Mouse (Mus musculus) hindbrain, embryonic 13.5 days (tissue): ENCODE measurements at regions not wholly inside any gene's neighbourhood (a gene's known extent, or its start where the extent isn't known, plus 50 kb on each side); places are given as distances from the start of the nearest gene placed in this dataset.

Experiments used
- ATAC-seq: fragments of 200-750 bp; cut with Nextera tagmentation; 2 replicates; pipeline ENCODE4 v1.8.0; 2017; ENCODE audit warnings: moderate TSS enrichment; ENCODE audit not compliant: low FRiP score
- H3K27ac ChIP-seq: fragments of 300-500 bp; sonication (generic); 2 replicates; pipeline ENCODE4 v1.5.1; 2015; ENCODE audit warnings: inconsistent platforms, mild to moderate bottlenecking, moderate library complexity
- H3K27me3 ChIP-seq: fragments of 300-500 bp; sonication (generic); 2 replicates; pipeline ENCODE4 v1.6.1; 2015; ENCODE audit warnings: mild to moderate bottlenecking, inconsistent platforms
- H3K36me3 ChIP-seq: fragments of 300-500 bp; sonication (generic); 2 replicates; pipeline ENCODE4 v1.6.1; 2015; ENCODE audit warnings: mild to moderate bottlenecking, inconsistent platforms
- H3K4me1 ChIP-seq: fragments of 300-500 bp; sonication (generic); replicated peaks from 2 replicates; pipeline ENCODE4 v1.6.1; 2015; ENCODE audit warnings: inconsistent platforms
- H3K4me2 ChIP-seq: fragments of 300-500 bp; sonication (generic); 2 replicates; pipeline ENCODE4 v1.6.1; 2015; ENCODE audit warnings: inconsistent platforms, mild to moderate bottlenecking, moderate library complexity
- H3K4me3 ChIP-seq: fragments of 300-500 bp; sonication (generic); 2 replicates; pipeline ENCODE4 v1.5.1; 2015; ENCODE audit warnings: mild to moderate bottlenecking, inconsistent platforms
- H3K9ac ChIP-seq: fragments of 300-500 bp; sonication (generic); 2 replicates; pipeline ENCODE4 v1.6.1; 2015; ENCODE audit warnings: mild to moderate bottlenecking, inconsistent platforms
- H3K9me3 ChIP-seq: fragments of 300-500 bp; sonication (generic); 2 replicates; pipeline ENCODE4 v1.6.1; 2016; ENCODE audit warnings: inconsistent platforms
- WGBS: fragments of 180-500 bp; shearing (Covaris S2); methylation state at CpG from one replicate; pipeline ENCODE4 v1.1.7; 2015; 5-methylcytosine and 5-hydroxymethylcytosine counted together

GRCm38 (mm10) chr15:87200282-87201048 is 343.6 kb upstream of the Fam19a5 start:
- Histone ChIP-seq H3K27ac (peak overlapping the region; percentile 48; the same call in 1 of the 2 replicates), H3K4me2 (no peak overlapping the region), H3K36me3 (no peaks in the 10 kb centered on the region), H3K4me3 (no peak overlapping the region), H3K4me1 (peaks cover 39% of the 10 kb centered on the region), H3K9ac (no peak overlapping the region), H3K27me3 (peaks cover 4% of the 10 kb centered on the region; the same call in 1 of the 2 replicates), H3K9me3 (no peaks in the 10 kb centered on the region)
- 39% methylated on average over 19 of the region's 19 CpGs for WGBS
- peak; percentile 76 for ATAC-seq

DNA sequence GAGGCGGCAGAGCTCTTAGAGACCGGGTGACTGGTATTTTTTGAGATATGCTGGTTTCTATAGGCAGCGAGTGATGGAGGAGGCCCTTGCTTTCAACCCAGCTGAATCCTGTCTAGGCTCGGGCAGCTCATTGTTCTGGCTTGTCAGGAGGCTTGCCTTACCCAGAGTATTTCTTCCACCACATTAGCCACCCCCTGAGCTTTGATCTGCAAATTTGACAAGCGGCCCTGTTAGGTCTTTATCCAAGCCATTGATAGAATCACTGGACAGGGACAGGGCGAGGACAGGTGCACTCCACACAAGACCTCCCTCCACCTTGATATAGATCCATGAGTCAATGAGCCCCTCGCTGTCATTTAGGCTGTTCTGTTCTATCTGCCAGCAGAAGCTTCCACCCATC is 343.0 kb upstream of the Fam19a5 start:
- ATAC-seq = no peak
- peak overlapping the region; percentile 48; the same call in 1 of the 2 replicates for H3K27ac ChIP-seq
- WGBS = 26% methylated on average over 7 of the region's 7 CpGs

DNA sequence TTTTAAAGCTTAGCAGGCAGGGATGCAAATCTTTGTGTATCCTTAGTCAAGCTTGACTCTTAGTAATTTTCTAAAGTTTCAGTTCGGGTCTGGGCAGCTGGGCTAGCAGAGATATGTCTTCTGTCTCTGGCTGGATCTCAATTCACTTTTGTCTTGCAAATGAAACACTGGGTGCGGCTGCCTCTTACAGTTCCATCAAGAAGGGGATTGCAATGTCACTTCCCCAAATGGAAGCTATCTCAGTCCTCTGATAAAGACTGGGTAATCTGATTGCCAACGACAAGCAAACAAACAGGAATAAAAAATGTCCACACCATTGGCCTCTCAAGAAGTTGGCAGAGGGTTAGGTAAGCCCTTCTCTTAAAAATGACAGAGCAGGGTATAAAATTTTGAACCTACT is 314.1 kb upstream of the Fam19a5 start:
- Histone ChIP-seq H3K4me2 (no peak overlapping the region), H3K4me1 (no peaks in the 10 kb centered on the region), H3K9ac (no peak overlapping the region), H3K27ac (no peak overlapping the region), H3K4me3 (no peak overlapping the region), H3K36me3 (no peaks in the 10 kb centered on the region), H3K9me3 (no peaks in the 10 kb centered on the region), H3K27me3 (no peaks in the 10 kb centered on the region)
- WGBS = 51% methylated on average over 3 of the region's 3 CpGs
- ATAC-seq = no peak

More for the DNA sequence above, 343.0 kb upstream of the Fam19a5 start:
- no peaks in the 10 kb centered on the region for H3K9me3 ChIP-seq
- H3K9ac ChIP-seq = no peak overlapping the region
- no peaks in the 10 kb centered on the region for H3K36me3 ChIP-seq
- peaks cover 4% of the 10 kb centered on the region; the same call in 1 of the 2 replicates for H3K27me3 ChIP-seq
- no peak overlapping the region for H3K4me3 ChIP-seq
- peaks cover 33% of the 10 kb centered on the region for H3K4me1 ChIP-seq
- no peak overlapping the region for H3K4me2 ChIP-seq

DNA sequence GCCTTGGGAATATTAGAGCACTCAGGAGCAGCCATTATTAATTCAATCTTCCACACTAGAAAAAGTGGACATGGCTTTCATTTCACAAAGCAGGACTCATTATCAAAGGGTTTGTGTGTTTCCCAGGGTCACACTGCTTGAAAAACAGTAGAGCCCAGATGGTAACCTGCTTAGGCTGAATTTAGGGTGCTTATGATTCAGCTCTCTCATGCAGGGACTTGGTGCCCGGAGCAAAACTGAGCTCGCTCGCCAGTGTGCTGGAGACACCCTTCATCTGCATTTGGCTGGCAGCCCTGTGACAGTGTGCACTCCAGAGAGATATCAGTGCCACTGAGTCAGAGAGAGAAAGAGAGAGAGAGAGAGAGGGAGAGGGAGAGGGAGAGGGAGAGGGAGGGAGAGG is 308.0 kb upstream of the Fam19a5 start:
- no peak overlapping the region for H3K4me2 ChIP-seq
- H3K27me3 ChIP-seq = no peaks in the 10 kb centered on the region
- no peak overlapping the region for H3K9ac ChIP-seq
- no peak for ATAC-seq
- no peak overlapping the region for H3K27ac ChIP-seq
- no peaks in the 10 kb centered on the region for H3K4me1 ChIP-seq
- no peak overlapping the region for H3K4me3 ChIP-seq
- H3K9me3 ChIP-seq = no peaks in the 10 kb centered on the region
- WGBS = 54% methylated on average over 3 of the region's 3 CpGs
- H3K36me3 ChIP-seq = no peaks in the 10 kb centered on the region

GRCm38 (mm10) chr15:87239057-87239456 is 305.0 kb upstream of the Fam19a5 start:
- WGBS = 96% methylated on average over 11 of the region's 11 CpGs
- ATAC-seq = no peak
- Histone ChIP-seq H3K27ac (no peak overlapping the region), H3K4me2 (no peak overlapping the region), H3K4me3 (no peak overlapping the region), H3K4me1 (no peaks in the 10 kb centered on the region), H3K9me3 (no peaks in the 10 kb centered on the region), H3K9ac (no peak overlapping the region), H3K27me3 (no peaks in the 10 kb centered on the region), H3K36me3 (no peaks in the 10 kb centered on the region)

DNA sequence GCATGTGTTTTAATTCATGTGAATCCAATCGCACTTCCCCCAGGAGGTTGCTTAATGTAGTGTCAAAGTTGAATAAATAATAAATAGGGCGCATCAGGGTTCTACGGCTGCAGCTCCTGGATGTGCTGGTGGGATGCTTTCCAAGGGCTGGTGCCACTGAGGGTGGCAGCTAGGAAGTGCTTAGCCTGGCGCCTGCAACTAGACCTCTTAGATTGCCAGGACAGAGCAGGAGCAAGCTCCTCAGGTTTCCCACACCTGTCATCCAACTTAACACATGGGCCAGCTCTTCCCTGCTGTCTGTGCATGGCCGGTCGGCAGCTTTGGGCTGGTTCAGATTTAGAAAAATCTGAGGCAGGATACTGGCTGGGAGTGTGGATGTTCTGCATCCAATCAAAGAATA is 282.6 kb upstream of the Fam19a5 start:
- Histone ChIP-seq H3K27ac (no peak overlapping the region), H3K4me1 (peaks cover 3% of the 10 kb centered on the region; the same call in 1 of the 2 replicates), H3K27me3 (no peaks in the 10 kb centered on the region), H3K9me3 (no peaks in the 10 kb centered on the region), H3K4me3 (no peak overlapping the region), H3K9ac (no peak overlapping the region), H3K4me2 (no peak overlapping the region), H3K36me3 (no peaks in the 10 kb centered on the region)
- no peak for ATAC-seq
- 78% methylated on average over 6 of the region's 6 CpGs for WGBS

DNA sequence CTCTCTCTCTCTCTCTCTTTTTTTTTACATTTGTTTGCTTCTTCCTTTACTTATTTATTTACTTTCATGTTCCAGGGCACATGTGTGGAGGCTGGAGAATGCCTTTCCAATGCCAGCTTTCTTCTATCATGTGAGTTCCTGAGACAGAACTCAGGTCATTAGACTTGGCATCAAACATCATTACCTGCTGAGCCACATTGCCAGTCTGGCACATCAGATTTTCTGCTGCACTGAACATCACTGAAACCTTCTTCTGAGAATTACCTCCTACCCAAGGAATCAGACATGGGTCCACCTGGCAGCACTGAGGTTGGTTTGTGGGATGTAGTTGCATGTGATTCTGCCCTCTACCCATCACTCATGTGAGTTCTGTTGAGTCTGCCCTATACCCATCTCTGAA is 279.2 kb upstream of the Fam19a5 start:
- no peaks in the 10 kb centered on the region for H3K4me1 ChIP-seq
- no peak overlapping the region for H3K27ac ChIP-seq
- no peaks in the 10 kb centered on the region for H3K9me3 ChIP-seq
- no peaks in the 10 kb centered on the region for H3K36me3 ChIP-seq
- H3K4me3 ChIP-seq = no peak overlapping the region
- no peaks in the 10 kb centered on the region for H3K27me3 ChIP-seq
- ATAC-seq = no peak
- H3K9ac ChIP-seq = no peak overlapping the region
- H3K4me2 ChIP-seq = no peak overlapping the region

- Histone ChIP-seq H3K4me2 (no peak overlapping the region), H3K9me3 (no peaks in the 10 kb centered on the region), H3K4me1 (no peaks in the 10 kb centered on the region), H3K36me3 (no peaks in the 10 kb centered on the region), H3K27ac (no peak overlapping the region), H3K4me3 (no peak overlapping the region), H3K27me3 (no peaks in the 10 kb centered on the region), H3K9ac (no peak overlapping the region)
- no peak for ATAC-seq
- 85% methylated on average over 7 of the region's 7 CpGs for WGBS
Measured at GRCm38 (mm10) chr15:87290987-87291529, 253.0 kb upstream of the Fam19a5 start.

- Histone ChIP-seq H3K4me3 (no peak overlapping the region), H3K36me3 (no peaks in the 10 kb centered on the region), H3K9me3 (peaks cover 6% of the 10 kb centered on the region; the same call in 1 of the 2 replicates), H3K4me1 (no peaks in the 10 kb centered on the region), H3K27me3 (no peaks in the 10 kb centered on the region), H3K9ac (no peak overlapping the region), H3K4me2 (no peak overlapping the region), H3K27ac (no peak overlapping the region)
- no peak for ATAC-seq
Measured at GRCm38 (mm10) chr15:87319896-87320295, 224.2 kb upstream of the Fam19a5 start.

- no peak for ATAC-seq
- H3K4me2 ChIP-seq = no peak overlapping the region
- H3K9ac ChIP-seq = no peak overlapping the region
- 80% methylated on average over 12 of the region's 12 CpGs for WGBS
- H3K9me3 ChIP-seq = peaks cover 6% of the 10 kb centered on the region; the same call in 1 of the 2 replicates
- no peak overlapping the region for H3K27ac ChIP-seq
- H3K4me1 ChIP-seq = no peaks in the 10 kb centered on the region
- no peaks in the 10 kb centered on the region for H3K27me3 ChIP-seq
- no peak overlapping the region for H3K4me3 ChIP-seq
- no peaks in the 10 kb centered on the region for H3K36me3 ChIP-seq
Measured at GRCm38 (mm10) chr15:87321067-87321985, 222.8 kb upstream of the Fam19a5 start.

DNA sequence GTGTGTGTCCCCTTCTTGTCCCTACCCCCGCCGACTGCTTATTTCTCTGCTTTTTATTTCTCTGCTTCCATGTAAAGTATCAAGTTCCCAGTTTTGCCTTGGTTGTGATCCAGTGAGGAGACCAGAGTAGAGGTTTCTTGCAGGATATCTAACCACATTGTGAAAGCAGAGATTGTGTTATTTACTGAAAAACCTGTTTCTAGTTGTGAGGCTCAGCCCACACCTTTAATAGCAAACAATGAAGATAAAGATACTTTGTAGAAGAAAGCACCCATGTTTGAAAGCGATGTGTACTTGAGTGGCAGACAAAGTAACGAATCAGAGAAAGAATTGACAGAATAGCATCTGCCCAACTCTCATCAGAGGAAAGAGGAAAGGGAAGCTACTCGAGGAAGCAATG is 218.7 kb upstream of the Fam19a5 start:
- H3K4me3 ChIP-seq = no peak overlapping the region
- no peak overlapping the region for H3K27ac ChIP-seq
- no peaks in the 10 kb centered on the region for H3K36me3 ChIP-seq
- H3K4me1 ChIP-seq = no peaks in the 10 kb centered on the region
- H3K9ac ChIP-seq = no peak overlapping the region
- no peak overlapping the region for H3K4me2 ChIP-seq
- 87% methylated on average over 5 of the region's 5 CpGs for WGBS
- H3K27me3 ChIP-seq = no peaks in the 10 kb centered on the region
- H3K9me3 ChIP-seq = no peaks in the 10 kb centered on the region
- ATAC-seq = no peak

- no peaks in the 10 kb centered on the region for H3K36me3 ChIP-seq
- no peaks in the 10 kb centered on the region for H3K9me3 ChIP-seq
- H3K27me3 ChIP-seq = no peaks in the 10 kb centered on the region
- 72% methylated on average over 6 of the region's 6 CpGs for WGBS
- H3K4me3 ChIP-seq = no peak overlapping the region
- H3K4me1 ChIP-seq = no peaks in the 10 kb centered on the region
- H3K4me2 ChIP-seq = no peak overlapping the region
- H3K27ac ChIP-seq = no peak overlapping the region
- no peak overlapping the region for H3K9ac ChIP-seq
- ATAC-seq = no peak
Measured at GRCm38 (mm10) chr15:87326281-87326680, 217.8 kb upstream of the Fam19a5 start.
